Mouse (Mus musculus): ENCODE results near the gene Cyp4b1.
"Not testable (repeated sequence)": the region's sequence is repeated elsewhere in the genome, so short reads cannot be mapped to it uniquely, and the experiment has no call there.

Cyp4b1 gene

GRCm38 (mm10) chr4:115647580-115647979 lies at the start of gene Cyp4b1:
TSS of gene Cyp4b1 (minus strand) at chr4:115647723.
- DNase-seq: no peak

- no peak for DNase-seq
Observed at GRCm38 (mm10) chr4:115686299-115686698, 38.8 kb upstream of the Cyp4b1 start.

GRCm38 (mm10) chr4:115659190-115659589 lies 11.7 kb upstream of the Cyp4b1 start:
- DNase-seq: no peak

- DNase-seq: no peak
Observed at GRCm38 (mm10) chr4:115657867-115658249, 10.3 kb upstream of the Cyp4b1 start.

GRCm38 (mm10) chr4:115657104-115657866 lies 9.8 kb upstream of the Cyp4b1 start:
- DNase-seq: no peak

- not testable (repeated sequence) for DNase-seq
Observed at GRCm38 (mm10) chr4:115656535-115656922, 9.0 kb upstream of the Cyp4b1 start.

GRCm38 (mm10) chr4:115655841-115656534 lies 8.5 kb upstream of the Cyp4b1 start:
- DNase-seq: not testable (repeated sequence)

GRCm38 (mm10) chr4:115650866-115651265 lies 3.3 kb upstream of the Cyp4b1 start:
- no peak for DNase-seq

GRCm38 (mm10) chr4:115649344-115649743 lies 1.8 kb upstream of the Cyp4b1 start:
- no peak for DNase-seq

GRCm38 (mm10) chr4:115648752-115649151 lies 1.2 kb upstream of the Cyp4b1 start:
- DNase-seq: no peak

- no peak for DNase-seq
Observed at GRCm38 (mm10) chr4:115645371-115645770, 2.2 kb downstream of the Cyp4b1 start.

GRCm38 (mm10) chr4:115642967-115643754 lies 4.4 kb downstream of the Cyp4b1 start:
- DNase-seq: no peak

- not testable (repeated sequence) for DNase-seq
Observed at GRCm38 (mm10) chr4:115625560-115625959, 22.0 kb downstream of the Cyp4b1 start.

GRCm38 (mm10) chr4:115614005-115614404 lies 33.5 kb downstream of the Cyp4b1 start:
- no peak for DNase-seq

- DNase-seq: not testable (repeated sequence)
Observed at GRCm38 (mm10) chr4:115600611-115601010, 46.9 kb downstream of the Cyp4b1 start, which contains the start of gene Cyp4a32. TSS of gene Cyp4a32 (plus strand) at chr4:115600969.

- no peak for DNase-seq
Observed at GRCm38 (mm10) chr4:115596824-115597336, 50.6 kb downstream of the Cyp4b1 start.

- no peak for DNase-seq
Observed at GRCm38 (mm10) chr4:115596357-115596756, 51.2 kb downstream of the Cyp4b1 start.

- DNase-seq: no peak
Observed at GRCm38 (mm10) chr4:115583036-115583435, 64.5 kb downstream of the Cyp4b1 start.

- no peak for DNase-seq
Observed at GRCm38 (mm10) chr4:115575776-115576175, 71.7 kb downstream of the Cyp4b1 start.

- no peak for DNase-seq
Observed at GRCm38 (mm10) chr4:115575255-115575654, 72.3 kb downstream of the Cyp4b1 start.

All from layer of hippocampus, adult 9-11 months (tissue).